9 mouse cellular contexts compared by ENCODE assay signal in the genomic region with DNA sequence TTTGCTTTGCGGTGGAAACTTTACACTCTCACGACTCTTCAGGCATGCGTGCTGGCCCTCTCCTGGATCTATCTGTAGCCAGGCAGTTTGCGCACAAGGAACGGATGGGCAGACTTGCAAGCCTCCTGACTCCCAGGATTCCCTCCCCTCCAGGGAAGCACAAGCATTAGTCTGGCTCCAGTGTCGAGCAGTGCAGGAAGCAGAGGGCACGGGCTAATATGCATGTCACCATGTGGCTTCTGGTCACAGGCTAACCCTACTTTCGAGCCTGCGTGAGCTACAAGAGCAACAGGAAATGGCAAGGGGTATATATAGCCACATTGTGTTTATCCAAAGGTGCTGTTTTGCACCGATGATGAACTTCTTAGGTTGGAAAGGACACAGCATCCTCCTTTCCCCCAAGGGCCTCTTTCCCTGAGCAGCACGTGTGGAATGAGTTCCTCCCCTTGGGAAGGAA. TPM values are rescaled to one million over a fixed set of nuclear protein-coding genes. Genes with fewer than 3 reads are reported as not detected.
A peak's percentile ranks its signal among the peaks of the same experiment; 100 is the strongest.
DNase-seq lines count a peak whose midpoint lies in the region; ATAC-seq and TF ChIP-seq lines count a peak whose summit lies in the region.
"Had no signal": no experiment of that assay in that cellular context is flagged by ENCODE, and none has a peak within 500 bp of the region (broad histone marks: within the 10 kb centered on the region; RNA-seq: fewer than 3 reads in every experiment).

No protein-coding gene starts in this region.

- peak; percentile 36 for DNase-seq in embryonic facial prominence, embryonic 11.5 days (ENCODE audit: low spot score)
- DNase-seq in embryonic facial prominence, embryonic 10.5 days (ENCODE audit: low spot score): no peak
- DNase-seq in thymus, postnatal 0 days (ENCODE audit: low spot score): peak; percentile 71
- DNase-seq in thymus, postnatal 25 days: no peak
- DNase-seq in kidney, postnatal 14 days: peak; percentile 59
- no peak for DNase-seq in cerebellum, adult 2 months
- no peak for DNase-seq in left cerebral cortex, postnatal 14 days (ENCODE audit: low spot score in 2 of 2)
- DNase-seq: forebrain, postnatal 0 days had no signal

- WGBS in embryonic facial prominence, embryonic 11.5 days: 32% methylated on average over 11 of the region's 11 CpGs
- 44% methylated on average over 11 of the region's 11 CpGs for WGBS in embryonic facial prominence, embryonic 10.5 days
- 81% methylated on average over 11 of the region's 11 CpGs for WGBS in cerebellum, adult 2 months
- 80% methylated on average over 11 of the region's 11 CpGs for WGBS in forebrain, embryonic 13.5 days

- H3K9me3 ChIP-seq in embryonic facial prominence, embryonic 11.5 days (replicated peaks; ENCODE audit: control insufficient read depth, low read length): no peaks in the 10 kb centered on the region
- no peaks in the 10 kb centered on the region for H3K9me3 ChIP-seq in embryonic facial prominence, embryonic 10.5 days
- H3K9me3 ChIP-seq in forebrain, embryonic 13.5 days (replicated peaks): no peaks in the 10 kb centered on the region

- H3K27me3 ChIP-seq in embryonic facial prominence, embryonic 11.5 days (ENCODE audit: control insufficient read depth, insufficient read depth, low read length): no peaks in the 10 kb centered on the region
- H3K27me3 ChIP-seq in embryonic facial prominence, embryonic 10.5 days (replicated peaks; ENCODE audit: low read depth, poor library complexity, severe bottlenecking): no peaks in the 10 kb centered on the region
- no peaks in the 10 kb centered on the region for H3K27me3 ChIP-seq in cerebellum, adult 2 months (ENCODE audit: control insufficient read depth, insufficient read depth, low read length)
- no peaks in the 10 kb centered on the region for H3K27me3 ChIP-seq in forebrain, embryonic 13.5 days

- H3K36me3 ChIP-seq in embryonic facial prominence, embryonic 11.5 days (replicated peaks; ENCODE audit: control insufficient read depth, insufficient read depth, low read depth, low read length): no peaks in the 10 kb centered on the region
- H3K36me3 ChIP-seq in embryonic facial prominence, embryonic 10.5 days (replicated peaks): peaks cover 14% of the 10 kb centered on the region
- no peaks in the 10 kb centered on the region for H3K36me3 ChIP-seq in forebrain, embryonic 13.5 days (ENCODE audit: poor library complexity, severe bottlenecking)

- intact Hi-C loops in left cerebral cortex, postnatal 14 days (cut with DNase I): no loop called here

- H3K27ac ChIP-seq in embryonic facial prominence, embryonic 11.5 days (replicated peaks; ENCODE audit: low read depth, low read length): no peak overlapping the region; the same call in 1 of the 2 replicates
- no peak overlapping the region for H3K27ac ChIP-seq in embryonic facial prominence, embryonic 10.5 days (replicated peaks)
- H3K27ac ChIP-seq in cerebellum, adult 2 months (ENCODE audit: insufficient read depth, low read length): no peak overlapping the region
- no peak overlapping the region for H3K27ac ChIP-seq in forebrain, embryonic 13.5 days

- no peak overlapping the region for H3K4me2 ChIP-seq in embryonic facial prominence, embryonic 11.5 days (ENCODE audit: low read depth, low read length)
- no peak overlapping the region for H3K4me2 ChIP-seq in forebrain, embryonic 13.5 days

- H3K4me1 ChIP-seq in embryonic facial prominence, embryonic 11.5 days (ENCODE audit: control insufficient read depth, insufficient read depth, low read length): peaks cover 18% of the 10 kb centered on the region
- peaks cover 82% of the 10 kb centered on the region for H3K4me1 ChIP-seq in embryonic facial prominence, embryonic 10.5 days
- no peaks in the 10 kb centered on the region for H3K4me1 ChIP-seq in cerebellum, adult 2 months (ENCODE audit: control insufficient read depth, insufficient read depth, low read length)
- no peaks in the 10 kb centered on the region for H3K4me1 ChIP-seq in forebrain, embryonic 13.5 days

- TF ChIP-seq CTCF in cerebellum, adult 2 months (IDR thresholded peaks at IDR 0.05; ENCODE audit: borderline replicate concordance, insufficient read depth, low read depth, low read length): no peak

- no peak for TF ChIP-seq POLR2A in cerebellum, adult 2 months (IDR thresholded peaks at IDR 0.05; ENCODE audit: borderline replicate concordance, insufficient read depth, low read length)

- no peak for ATAC-seq in embryonic facial prominence, embryonic 11.5 days (replicated peaks; ENCODE audit: insufficient number of reproducible peaks, low FRiP score, low TSS enrichment, low read depth)
- no peak for ATAC-seq in forebrain, embryonic 13.5 days
- ATAC-seq: forebrain, postnatal 0 days had no signal

- H3K9ac ChIP-seq in embryonic facial prominence, embryonic 11.5 days (replicated peaks; ENCODE audit: low read length): no peak overlapping the region
- H3K9ac ChIP-seq in forebrain, embryonic 13.5 days: no peak overlapping the region
- H3K9ac ChIP-seq: forebrain, postnatal 0 days had no signal

- H3K4me3 ChIP-seq in embryonic facial prominence, embryonic 11.5 days (ENCODE audit: low read depth, low read length): no peak overlapping the region
- H3K4me3 ChIP-seq in embryonic facial prominence, embryonic 10.5 days: no peak overlapping the region
- no peak overlapping the region for H3K4me3 ChIP-seq in cerebellum, adult 2 months (replicated peaks; ENCODE audit: insufficient read depth, low read depth, low read length)
- H3K4me3 ChIP-seq in forebrain, embryonic 13.5 days: no peak overlapping the region

RNA-seq across cellular contexts. Expression of gene Fli1, which starts 38.6 kb away (rescaled TPM):
- 42.1 and 48.0 TPM in 2 replicates for polyA plus RNA-seq in embryonic facial prominence, embryonic 11.5 days (2014; fragmentation: Nextera tagmentation; extraction: Ambion mirVana)
- 54.8 and 56.7 TPM in 2 replicates for polyA plus RNA-seq in embryonic facial prominence, embryonic 10.5 days (2016; fragmentation: Nextera tagmentation; extraction: Ambion mirVana)
- 50.6 and 53.5 TPM in 2 replicates for polyA plus RNA-seq in thymus, postnatal 0 days (2015; fragmentation: Nextera tagmentation; extraction: Ambion mirVana)
- 1.7 and 2.2 TPM in 2 replicates for polyA plus RNA-seq in cerebellum, adult 2 months (2012; rRNA removed)
- 7.0 TPM in 2 replicates for polyA plus RNA-seq in forebrain, embryonic 13.5 days (2015; fragmentation: Nextera tagmentation; extraction: Ambion mirVana)
- total RNA-seq in left cerebral cortex, postnatal 14 days (2021): 1 to 10 TPM; 7.6 to 7.8 TPM

Comparison
In these comparisons a context has a peak if more than half of its experiments do, and no peak if none do; other contexts are left out.
1. DNase-seq: peak in embryonic facial prominence, embryonic 11.5 days (single experiment), thymus, postnatal 0 days (single experiment) and kidney, postnatal 14 days (single experiment); none in embryonic facial prominence, embryonic 10.5 days (single experiment), thymus, postnatal 25 days (single experiment), cerebellum, adult 2 months (0 of 2) and left cerebral cortex, postnatal 14 days (0 of 2).